Mouse (Mus musculus): Measurements from ENCODE around the gene Gpr162.

GRCm38 (mm10) chr6:124863658-124864298 lies at the start of gene Gpr162:
- peak; percentile 30 for TF ChIP-seq CTCF (IDR thresholded peaks at IDR 0.05)
- TF ChIP-seq EP300 (IDR thresholded peaks at IDR 0.05): no peak

Data from lung, postnatal 0 days (tissue).